Mouse (Mus musculus) stomach, postnatal 0 days (tissue): ENCODE measurements at regions not wholly inside any gene's neighbourhood (a gene's known extent, or its start where the extent isn't known, plus 50 kb on each side); places are given as distances from the start of the nearest gene placed in this dataset.

Source experiments
- CTCF ChIP-seq: IDR thresholded peaks from 2 replicates; pipeline ENCODE4 v1.5.1; 2016; ENCODE audit warnings: antibody characterized with exemption, low read depth, mild to moderate bottlenecking, moderate library complexity
- EP300 ChIP-seq: optimal IDR thresholded peaks from 2 replicates; pipeline ENCODE3; 2016; ENCODE audit warnings: antibody characterized with exemption

DNA sequence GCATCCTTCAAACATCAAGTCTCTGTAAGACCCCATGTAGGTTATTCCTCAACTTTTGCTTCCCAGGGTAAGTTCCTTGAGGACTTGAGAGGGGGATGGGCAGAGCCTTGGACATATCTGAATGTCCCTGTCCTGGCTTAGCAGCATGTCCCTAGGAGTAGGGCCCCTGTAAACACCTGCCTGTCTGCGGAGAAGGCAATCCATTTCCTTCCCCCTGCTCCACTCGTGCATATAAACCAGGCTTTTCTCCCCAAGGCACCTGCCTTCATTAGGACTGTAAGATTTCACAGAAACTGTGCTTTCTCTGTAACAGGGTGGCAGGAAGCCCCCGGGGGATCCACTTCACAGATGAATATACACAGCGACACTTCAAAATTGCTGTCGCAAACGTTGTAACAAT lies 393.1 kb downstream of the Plekhb2 start:
- no peak for TF ChIP-seq CTCF
- TF ChIP-seq EP300, result no peak
